Mouse (Mus musculus): ENCODE data around the gene Pcbd2.

Pcbd2 gene

DNA sequence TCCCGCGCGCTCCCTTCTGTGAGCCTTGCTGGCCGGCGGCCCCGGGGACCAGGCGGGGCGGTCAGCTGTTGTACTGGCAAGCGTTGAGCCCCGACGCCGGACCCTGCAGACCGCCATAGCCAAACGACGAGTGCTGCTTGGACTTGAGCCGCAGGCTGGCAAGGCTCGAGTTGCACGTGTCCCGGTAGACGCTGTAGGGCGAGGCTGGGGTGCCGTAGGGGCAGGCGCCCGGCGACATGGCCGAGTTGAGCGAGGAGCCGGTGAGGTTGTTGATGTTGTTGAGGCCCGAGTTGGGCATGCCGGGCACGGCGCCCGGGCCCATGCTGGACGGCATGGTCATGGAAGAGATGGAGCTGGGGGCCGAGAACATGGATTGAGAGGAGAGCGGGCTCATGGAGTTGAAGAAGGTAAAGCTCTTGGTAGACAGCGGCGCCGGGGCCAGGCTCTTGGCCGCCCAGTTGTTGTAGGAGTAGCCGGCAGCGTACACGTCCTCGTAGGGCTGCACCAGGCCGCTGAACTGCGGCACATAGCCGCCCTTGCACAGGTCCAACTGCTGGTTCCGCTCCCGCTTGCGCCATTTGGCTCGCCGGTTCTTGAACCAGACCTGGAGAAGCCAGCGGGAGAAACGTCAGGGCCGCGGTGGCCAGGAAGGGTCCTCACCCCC lies 99.0 kb downstream of the Pcbd2 start:
- no peak for DNase-seq (ENCODE audit: low read depth, low spot score)
